Mouse (Mus musculus) central nervous system, embryonic 11.5 days (tissue): ENCODE data around the gene Ctsc. TPM values are rescaled to one million over a fixed set of nuclear protein-coding genes. Genes with fewer than 3 reads are reported as not detected.

ENCODE experiments used
- polyA plus RNA-seq: library from polyadenylated mRNA; depleted of rRNA; stranded (reverse); fragments of >200 nt; gene quantifications from 2 replicates; pipeline ENCODE4 v1.2.3, GENCODE M21; 2012; rRNA removed

Ctsc gene
- 9.2 and 12.2 TPM in 2 replicates for polyA plus RNA-seq

DNA sequence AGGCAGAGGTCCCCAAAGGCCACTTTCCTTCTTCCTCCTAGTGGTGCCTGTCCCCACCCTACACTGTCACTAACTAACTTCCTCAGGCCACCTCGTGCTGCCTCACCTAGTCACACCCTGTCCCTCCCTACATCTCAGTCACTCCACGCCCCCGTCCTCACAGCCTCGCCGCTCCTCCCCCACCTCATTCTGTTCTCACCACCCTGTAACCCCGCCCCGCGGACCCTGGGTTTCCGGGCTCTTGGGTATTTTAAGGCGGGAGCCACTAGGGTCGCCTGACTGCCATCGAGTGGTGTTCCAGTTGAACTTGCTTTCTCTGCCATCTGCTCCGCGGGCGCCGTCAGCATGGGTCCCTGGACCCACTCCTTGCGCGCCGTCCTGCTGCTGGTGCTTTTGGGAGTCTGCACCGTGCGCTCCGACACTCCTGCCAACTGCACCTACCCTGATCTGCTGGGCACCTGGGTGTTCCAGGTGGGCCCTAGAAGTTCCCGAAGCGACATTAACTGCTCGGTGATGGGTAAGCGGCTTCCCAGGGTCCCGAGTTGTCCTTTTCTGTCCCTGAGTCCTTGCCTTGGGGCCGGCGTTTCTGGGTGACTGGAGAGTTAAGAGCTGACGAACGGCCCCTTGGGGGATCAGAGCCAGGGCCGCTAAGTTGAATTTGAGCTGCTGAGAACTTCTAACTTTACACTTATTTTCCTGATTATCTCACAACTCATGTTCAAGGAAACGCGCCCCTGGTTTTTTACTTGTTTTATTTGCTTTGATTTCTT is at the start of gene Ctsc:
Ctsc (plus strand) TSS at position 228 of the 770 bp plus-strand sequence.

Other genes with a start within 250 kb of the Ctsc start
- 1.9 and 2.6 TPM in 2 replicates for gene Rab38, start 152.2 kb downstream of the Ctsc start, polyA plus RNA-seq